Mouse (Mus musculus) neutrophil, adult 83 days (primary cell): ENCODE data around the gene Olfr1044. TPM values are rescaled to one million over a fixed set of nuclear protein-coding genes. Genes with fewer than 3 reads are reported as not detected.

Experiments
- total RNA-seq, 2 experiments: library from RNA; stranded (reverse); gene quantifications; one replicate each; pipeline ENCODE4 v1.2.4; 2023

Gene Olfr1044
- total RNA-seq, result not detected

GRCm38 (mm10) chr2:86177720-86178119, at the start of gene Olfr1044:
TSS of gene Olfr1044 (minus strand) at chr2:86177820.

GRCm38 (mm10) chr2:86219214-86219613, 41.6 kb upstream of the Olfr1044 start, which contains the start of gene Olfr1046:
TSS of gene Olfr1046 (minus strand) at chr2:86219314.

GRCm38 (mm10) chr2:86202909-86203308, 25.3 kb upstream of the Olfr1044 start, which contains the start of gene Olfr1045:
TSS of gene Olfr1045 (minus strand) at chr2:86203009.

GRCm38 (mm10) chr2:86185583-86185982, 8.0 kb upstream of the Olfr1044 start, which contains the start of gene Olfr52:
TSS of gene Olfr52 (minus strand) at chr2:86185683.

GRCm38 (mm10) chr2:86167422-86167821, 10.2 kb downstream of the Olfr1044 start, which contains the start of gene Olfr1043:
TSS of gene Olfr1043 (minus strand) at chr2:86167522.

GRCm38 (mm10) chr2:86161738-86162137, 15.9 kb downstream of the Olfr1044 start, which contains the start of gene Olfr1042:
TSS of gene Olfr1042 (minus strand) at chr2:86161838.

GRCm38 (mm10) chr2:86146632-86147031, 31.0 kb downstream of the Olfr1044 start, which contains the start of gene Olfr1040:
TSS of gene Olfr1040 (minus strand) at chr2:86146732.

GRCm38 (mm10) chr2:86135828-86136227, 41.8 kb downstream of the Olfr1044 start, which contains the start of gene Olfr1039:
TSS of gene Olfr1039 (minus strand) at chr2:86135928.

Other genes with a start within 250 kb of the Olfr1044 start
- not detected for gene Olfr1028, start 227.4 kb downstream of the Olfr1044 start, total RNA-seq
- not detected for gene Olfr1029, start 203.9 kb downstream of the Olfr1044 start, total RNA-seq
- not detected for gene Olfr1030, start 198.5 kb downstream of the Olfr1044 start, total RNA-seq
- gene Olfr1031, start 187.5 kb downstream of the Olfr1044 start, total RNA-seq, result not detected
- gene Olfr1032, start 172.3 kb downstream of the Olfr1044 start, total RNA-seq, result not detected
- not detected for gene Olfr1033, start 157.2 kb downstream of the Olfr1044 start, total RNA-seq
- gene Olfr1034, start 132.0 kb downstream of the Olfr1044 start, total RNA-seq, result not detected
- not detected for gene Olfr1036, start 103.8 kb downstream of the Olfr1044 start, total RNA-seq
- not detected for gene Olfr1037, start 90.4 kb downstream of the Olfr1044 start, total RNA-seq
- not detected for gene Olfr1039, start 41.9 kb downstream of the Olfr1044 start, total RNA-seq
- not detected for gene Olfr1040, start 31.1 kb downstream of the Olfr1044 start, total RNA-seq
- not detected for gene Olfr1042, start 16.0 kb downstream of the Olfr1044 start, total RNA-seq
- not detected for gene Olfr1043, start 10.3 kb downstream of the Olfr1044 start, total RNA-seq
- gene Olfr52, start 7.9 kb upstream of the Olfr1044 start, total RNA-seq, result not detected
- not detected for gene Olfr1045, start 25.2 kb upstream of the Olfr1044 start, total RNA-seq
- not detected for gene Olfr1046, start 41.5 kb upstream of the Olfr1044 start, total RNA-seq
- not detected for gene Olfr1047, start 53.6 kb upstream of the Olfr1044 start, total RNA-seq
- gene Olfr1048, start 62.5 kb upstream of the Olfr1044 start, total RNA-seq, result not detected
- not detected for gene Olfr1049, start 80.5 kb upstream of the Olfr1044 start, total RNA-seq
- not detected for gene Olfr1051, start 101.3 kb upstream of the Olfr1044 start, total RNA-seq
- gene Olfr1052, start 114.6 kb upstream of the Olfr1044 start, total RNA-seq, result not detected
- not detected for gene Olfr1053, start 137.5 kb upstream of the Olfr1044 start, total RNA-seq
- not detected for gene Olfr1054, start 157.6 kb upstream of the Olfr1044 start, total RNA-seq
- not detected for gene Olfr1055, start 172.5 kb upstream of the Olfr1044 start, total RNA-seq
- gene Olfr1056, start 184.6 kb upstream of the Olfr1044 start, total RNA-seq, result not detected
- not detected for gene Olfr1057, start 200.6 kb upstream of the Olfr1044 start, total RNA-seq
- gene Olfr1058, start 210.7 kb upstream of the Olfr1044 start, total RNA-seq, result not detected
- gene Olfr1061, start 236.2 kb upstream of the Olfr1044 start, total RNA-seq, result not detected
- gene Olfr1062, start 248.9 kb upstream of the Olfr1044 start, total RNA-seq, result not detected